Mouse (Mus musculus) hindlimb bud, embryonic 11.5 days (tissue): ENCODE measurements around the gene Immp2l.
"Not testable (repeated sequence)": the region's sequence is repeated elsewhere in the genome, so short reads cannot be mapped to it uniquely, and the experiment has no call there.

ENCODE experiments used
- DNase-seq: peaks from one replicate; pipeline ENCODE4 v3.0.0-alpha.2; 2012; ENCODE audit warnings: low read depth, low spot score; ENCODE audit errors: extremely low spot score

Immp2l gene

GRCm38 (mm10) chr12:41023511-41024421 lies at the start of gene Immp2l:
TSS of gene Immp2l (plus strand) at chr12:41024090.
- peak; percentile 82 for DNase-seq

GRCm38 (mm10) chr12:40978719-40979500 lies 45.0 kb upstream of the Immp2l start:
- DNase-seq = no peak

GRCm38 (mm10) chr12:40979716-40980115 lies 44.2 kb upstream of the Immp2l start:
- no peak for DNase-seq

GRCm38 (mm10) chr12:40980160-40980559 lies 43.7 kb upstream of the Immp2l start:
- DNase-seq = no peak

GRCm38 (mm10) chr12:40983021-40983420 lies 40.9 kb upstream of the Immp2l start:
- no peak for DNase-seq

GRCm38 (mm10) chr12:40984735-40985134 lies 39.2 kb upstream of the Immp2l start:
- DNase-seq = no peak

- no peak for DNase-seq
Measured at GRCm38 (mm10) chr12:40985791-40986190, 38.1 kb upstream of the Immp2l start.

- DNase-seq = no peak
Measured at GRCm38 (mm10) chr12:40988311-40989065, 35.4 kb upstream of the Immp2l start.

GRCm38 (mm10) chr12:40991647-40992046 lies 32.2 kb upstream of the Immp2l start:
- no peak for DNase-seq

- not testable (repeated sequence) for DNase-seq
Measured at GRCm38 (mm10) chr12:40992237-40992636, 31.7 kb upstream of the Immp2l start.

GRCm38 (mm10) chr12:40994846-40995245 lies 29.0 kb upstream of the Immp2l start:
- DNase-seq = no peak

GRCm38 (mm10) chr12:40995618-40996370 lies 28.1 kb upstream of the Immp2l start:
- no peak for DNase-seq

- no peak for DNase-seq
Measured at GRCm38 (mm10) chr12:41022516-41022915, 1.4 kb upstream of the Immp2l start.

GRCm38 (mm10) chr12:41024512-41024911 lies 622 bp downstream of the Immp2l start:
- no peak for DNase-seq

GRCm38 (mm10) chr12:41027485-41027884 lies 3.6 kb downstream of the Immp2l start:
- no peak for DNase-seq

GRCm38 (mm10) chr12:41031119-41031518 lies 7.2 kb downstream of the Immp2l start:
- DNase-seq = no peak

GRCm38 (mm10) chr12:41033196-41033595 lies 9.3 kb downstream of the Immp2l start:
- no peak for DNase-seq

GRCm38 (mm10) chr12:41039834-41040233 lies 15.9 kb downstream of the Immp2l start:
- DNase-seq = no peak

GRCm38 (mm10) chr12:41041737-41042136 lies 17.8 kb downstream of the Immp2l start:
- no peak for DNase-seq

GRCm38 (mm10) chr12:41044493-41045132 lies 20.7 kb downstream of the Immp2l start:
- no peak for DNase-seq
